Mouse (Mus musculus) limb, embryonic 14.5 days (tissue): ENCODE data around the gene Ppfia4. TPM values are rescaled to one million over a fixed set of nuclear protein-coding genes. Genes with fewer than 3 reads are reported as not detected.
A peak's percentile ranks its signal among the peaks of the same experiment; 100 is the strongest.

ENCODE experiments used
- ATAC-seq: fragments of 200-750 bp; cut with Nextera tagmentation; 2 replicates; pipeline ENCODE4 v1.8.0; 2017; ENCODE audit warnings: low read depth, moderate number of reproducible peaks, moderate TSS enrichment; ENCODE audit not compliant: low FRiP score
- DNase-seq: peaks from one replicate; pipeline ENCODE4 v3.0.0-alpha.2; 2015; ENCODE audit warnings: low spot score
- H3K27ac ChIP-seq: fragments of 300-500 bp; sonication (generic); replicated peaks from 2 replicates; pipeline ENCODE4 v1.5.1; 2014; ENCODE audit warnings: low read depth, mild to moderate bottlenecking, low read length, moderate library complexity, mixed read lengths
- H3K27me3 ChIP-seq: fragments of 300-500 bp; sonication (generic); 2 replicates; pipeline ENCODE4 v1.6.1; 2014; ENCODE audit warnings: low read length, mixed read lengths; ENCODE audit not compliant: control insufficient read depth, insufficient read depth
- H3K36me3 ChIP-seq: fragments of 300-500 bp; sonication (generic); 2 replicates; pipeline ENCODE4 v1.6.1; 2014; ENCODE audit warnings: mild to moderate bottlenecking, low read length, moderate library complexity, mixed read lengths; ENCODE audit not compliant: control insufficient read depth, insufficient read depth
- H3K4me1 ChIP-seq: fragments of 300-500 bp; sonication (generic); 2 replicates; pipeline ENCODE4 v1.6.1; 2014; ENCODE audit warnings: antibody characterized with exemption, low read length, mixed read lengths; ENCODE audit not compliant: control insufficient read depth, insufficient read depth
- H3K4me2 ChIP-seq: fragments of 300-500 bp; sonication (generic); replicated peaks from 2 replicates; pipeline ENCODE4 v1.6.1; 2014; ENCODE audit warnings: low read depth, mild to moderate bottlenecking, low read length, moderate library complexity; ENCODE audit not compliant: severe bottlenecking
- H3K4me3 ChIP-seq: fragments of 300-500 bp; sonication (generic); replicated peaks from 2 replicates; pipeline ENCODE4 v1.5.1; 2014; ENCODE audit warnings: low read length
- H3K9ac ChIP-seq: fragments of 300-500 bp; sonication (generic); 2 replicates; pipeline ENCODE4 v1.6.1; 2014; ENCODE audit warnings: mild to moderate bottlenecking, low read depth, low read length, moderate library complexity; ENCODE audit not compliant: severe bottlenecking
- H3K9me3 ChIP-seq: fragments of 300-500 bp; sonication (generic); 2 replicates; pipeline ENCODE4 v1.6.1; 2016; ENCODE audit warnings: low read length; ENCODE audit not compliant: control insufficient read depth
- POLR2A ChIP-seq: fragments of 200-500 bp; IDR thresholded peaks from 2 replicates; pipeline ENCODE4 v1.8.0; 2012; ENCODE audit warnings: inconsistent platforms, mild to moderate bottlenecking, moderate library complexity, borderline replicate concordance; ENCODE audit not compliant: insufficient read depth, insufficient read length; ENCODE audit errors: extremely low read depth
- whole genome bisulfite sequencing: fragments of 180-500 bp; shearing (Covaris S2); extraction: QIAGEN DNeasy Blood & Tissue Kit; methylation state at CpG from one replicate; pipeline ENCODE4 v1.1.7; 2014; 5-methylcytosine and 5-hydroxymethylcytosine counted together
- polyA plus RNA-seq, 2 experiments: library from polyadenylated mRNA; depleted of rRNA in 1 of 2; stranded (reverse) in 1 of 2; unstranded in 1 of 2; fragments of >200 nt; fragmentation: Nextera tagmentation in 1 of 2; extraction: Ambion mirVana in 1 of 2; gene quantifications; 2 replicates each; pipeline versions ENCODE4 v1.2.1 to v1.2.3; 2012 to 2014

Ppfia4 gene
- 32.3 and 38.9 TPM in 2 replicates for polyA plus RNA-seq (2012; rRNA removed)
- 10.1 and 10.9 TPM in 2 replicates for polyA plus RNA-seq (2014; fragmentation: Nextera tagmentation; extraction: Ambion mirVana)

DNA sequence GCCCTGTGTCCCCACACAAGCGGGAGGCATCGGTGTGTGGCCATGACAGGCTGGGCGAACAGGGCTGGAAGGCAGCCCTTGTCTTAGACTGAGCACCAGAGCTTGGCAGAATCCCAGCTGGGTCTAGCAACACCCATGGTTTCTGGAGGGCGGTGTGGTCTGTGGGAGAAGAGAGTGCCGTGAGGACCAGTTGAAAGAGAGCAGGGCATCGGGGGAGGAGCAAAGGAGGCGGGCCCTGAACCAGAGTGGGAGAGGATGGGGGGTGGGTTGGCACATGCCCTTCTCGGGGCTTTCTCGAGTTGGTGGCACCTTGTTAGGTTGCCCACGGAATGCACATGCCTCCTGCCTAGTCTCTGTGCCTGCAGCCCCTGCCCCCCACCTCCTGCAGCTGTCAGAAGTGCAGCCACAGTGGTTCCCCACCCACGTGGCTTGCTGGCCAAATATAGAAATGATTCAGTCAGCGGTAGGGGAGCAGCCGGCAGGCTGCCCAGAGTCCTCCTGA lies at the start of gene Ppfia4:
Ppfia4 (minus strand) TSS at position 159 of the 502 bp plus-strand sequence.
- no peak for TF ChIP-seq POLR2A
- Histone ChIP-seq H3K9ac (no peak within 1 kb of the TSS), H3K9me3 (no peaks in the 10 kb centered on the region), H3K27ac (no peak within 1 kb of the TSS), H3K4me1 (peaks cover 16% of the 10 kb centered on the region), H3K27me3 (no peaks in the 10 kb centered on the region), H3K4me3 (no peak within 1 kb of the TSS), H3K4me2 (0 out of 2 replicates have a peak within 1 kb of the TSS, but pooled peaks have one; percentile 15), H3K36me3 (no peaks in the 10 kb centered on the region; the same call in 1 of the 2 replicates)
- 48% methylated on average over 13 of the region's 13 CpGs for WGBS
- peak; percentile 64 for ATAC-seq
- peak; percentile 61 for DNase-seq

DNA sequence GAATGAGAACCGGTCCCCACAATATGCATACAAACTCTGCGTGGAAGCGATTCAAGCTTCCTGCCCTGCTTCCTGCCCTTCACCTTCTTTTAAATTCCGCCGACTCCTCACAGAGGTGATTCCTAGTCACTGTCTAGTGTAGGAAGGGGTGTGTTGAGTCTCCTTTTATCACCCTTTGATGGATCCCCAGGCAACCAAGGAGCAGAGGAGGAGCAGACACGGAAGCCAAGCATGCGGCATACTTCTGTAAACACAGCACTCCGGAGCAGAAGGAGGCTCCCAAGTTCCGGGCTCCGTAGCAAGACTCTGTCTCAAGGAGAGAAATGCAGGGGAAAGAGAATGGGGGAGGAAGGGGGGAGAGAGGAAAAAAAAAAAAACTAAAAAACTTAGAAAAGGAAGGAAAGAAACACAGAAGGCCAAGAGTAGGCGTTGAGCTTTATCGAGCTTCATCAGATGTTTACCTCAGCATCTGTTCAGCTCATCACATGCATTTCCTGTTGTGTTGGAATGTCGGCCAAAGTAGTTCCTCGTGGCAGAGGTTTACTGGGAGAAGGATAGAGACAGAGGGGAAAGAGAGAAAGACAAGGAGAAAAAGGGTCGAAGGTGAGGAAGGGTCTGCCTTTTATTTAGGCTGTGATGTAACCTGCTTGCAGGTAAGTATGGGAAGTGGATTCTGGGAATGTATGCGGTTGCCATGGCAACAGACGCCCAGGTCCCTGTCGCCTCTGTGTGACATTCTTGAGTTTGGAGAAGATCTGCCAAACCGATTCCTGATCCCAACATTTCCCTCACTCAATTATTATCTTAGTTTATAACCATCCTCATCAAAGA lies 49.3 kb upstream of the Ppfia4 start:
- 4% methylated on average over 19 of the region's 19 CpGs for WGBS
- H3K36me3 ChIP-seq = no peaks in the 10 kb centered on the region
- 0 out of 2 replicates have a peak, but pooled peaks cover 3% of the 10 kb centered on the region for H3K9me3 ChIP-seq
- no peak overlapping the region for H3K27ac ChIP-seq
- DNase-seq = peak; percentile 12
- no peaks in the 10 kb centered on the region; the same call in 1 of the 2 replicates for H3K4me1 ChIP-seq
- H3K27me3 ChIP-seq = no peaks in the 10 kb centered on the region
- peak overlapping the region; percentile 26 for H3K4me3 ChIP-seq
- peak overlapping the region; percentile 32 for H3K9ac ChIP-seq
- H3K4me2 ChIP-seq = peak overlapping the region; percentile 46
- no peak for ATAC-seq
- no peak for TF ChIP-seq POLR2A

- Histone ChIP-seq H3K9me3 (0 out of 2 replicates have a peak, but pooled peaks cover 3% of the 10 kb centered on the region), H3K27ac (no peak overlapping the region), H3K36me3 (no peaks in the 10 kb centered on the region), H3K27me3 (no peaks in the 10 kb centered on the region), H3K9ac (no peak overlapping the region), H3K4me1 (no peaks in the 10 kb centered on the region; the same call in 1 of the 2 replicates), H3K4me2 (no peak overlapping the region), H3K4me3 (no peak overlapping the region)
- TF ChIP-seq POLR2A = no peak
- 66% methylated on average over 2 of the region's 2 CpGs for WGBS
- DNase-seq = peak; percentile 1
- no peak for ATAC-seq
Measured at GRCm38 (mm10) chr1:134381051-134381450, 48.3 kb upstream of the Ppfia4 start.

- Histone ChIP-seq H3K9me3 (no peaks in the 10 kb centered on the region; the same call in 1 of the 2 replicates), H3K4me3 (no peak overlapping the region), H3K4me1 (no peaks in the 10 kb centered on the region), H3K27ac (no peak overlapping the region), H3K4me2 (no peak overlapping the region), H3K27me3 (no peaks in the 10 kb centered on the region), H3K9ac (no peak overlapping the region), H3K36me3 (no peaks in the 10 kb centered on the region)
- no peak for ATAC-seq
- no peak for TF ChIP-seq POLR2A
- DNase-seq = no peak
- 54% methylated on average over 2 of the region's 2 CpGs for WGBS
Measured at GRCm38 (mm10) chr1:134374124-134374523, 41.4 kb upstream of the Ppfia4 start.

DNA sequence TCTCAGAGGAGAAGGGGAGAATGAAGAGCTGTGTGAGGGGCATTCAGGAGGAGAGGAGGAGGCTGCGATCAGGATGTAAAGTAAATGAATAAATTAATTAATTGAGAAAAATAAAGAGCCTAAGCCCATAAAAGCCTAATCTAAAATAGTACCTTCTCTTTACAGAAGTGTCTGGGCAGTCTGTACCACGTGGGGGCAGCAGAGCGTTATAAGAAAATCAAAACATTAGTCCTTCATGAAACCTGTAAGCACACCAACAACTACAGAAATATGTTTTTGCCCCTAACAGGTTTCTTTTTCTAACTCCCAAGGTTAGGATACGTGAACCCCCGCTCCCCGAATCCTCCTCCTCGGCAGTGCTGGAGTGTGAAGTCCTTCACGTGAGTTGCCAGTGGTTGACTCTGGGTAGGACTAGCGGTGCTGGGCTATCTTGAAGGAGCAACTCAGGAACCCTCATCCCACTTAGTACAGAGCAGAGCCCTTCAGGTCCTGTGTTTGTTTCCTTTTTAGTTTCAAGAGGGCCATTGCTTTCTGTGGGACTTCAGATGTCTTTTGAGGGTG lies 36.1 kb upstream of the Ppfia4 start:
- no peak overlapping the region for H3K4me3 ChIP-seq
- H3K27me3 ChIP-seq = no peaks in the 10 kb centered on the region
- no peak for TF ChIP-seq POLR2A
- no peak overlapping the region for H3K4me2 ChIP-seq
- H3K9ac ChIP-seq = no peak overlapping the region
- no peak overlapping the region for H3K27ac ChIP-seq
- H3K4me1 ChIP-seq = no peaks in the 10 kb centered on the region
- ATAC-seq = no peak
- H3K36me3 ChIP-seq = no peaks in the 10 kb centered on the region
- 52% methylated on average over 9 of the region's 9 CpGs for WGBS
- H3K9me3 ChIP-seq = no peaks in the 10 kb centered on the region; the same call in 1 of the 2 replicates
- peak; percentile 73 for DNase-seq
